Mouse (Mus musculus) midbrain, embryonic 16.5 days (tissue): ENCODE results near the gene Gpbar1. TPM values are rescaled to one million over a fixed set of nuclear protein-coding genes. Genes with fewer than 3 reads are reported as not detected.

ENCODE experiments used
- ATAC-seq: fragments of 200-750 bp; cut with Nextera tagmentation; 2 replicates; pipeline ENCODE4 v1.8.0; 2017; ENCODE audit warnings: moderate TSS enrichment
- H3K27ac ChIP-seq: fragments of 300-500 bp; sonication (generic); 2 replicates; pipeline ENCODE4 v1.5.1; 2014; ENCODE audit warnings: mild to moderate bottlenecking, low read length, mixed read lengths
- H3K27me3 ChIP-seq: fragments of 300-500 bp; sonication (generic); 2 replicates; pipeline ENCODE4 v1.6.1; 2014; ENCODE audit warnings: low read depth, low read length, mixed read lengths; ENCODE audit not compliant: control insufficient read depth, insufficient read depth
- H3K36me3 ChIP-seq: fragments of 300-500 bp; sonication (generic); 2 replicates; pipeline ENCODE4 v1.6.1; 2014; ENCODE audit warnings: mild to moderate bottlenecking, low read length, moderate library complexity, mixed read lengths; ENCODE audit not compliant: control insufficient read depth, insufficient read depth
- H3K4me1 ChIP-seq: fragments of 300-500 bp; sonication (generic); 2 replicates; pipeline ENCODE4 v1.6.1; 2014; ENCODE audit warnings: mild to moderate bottlenecking, low read length, mixed read lengths; ENCODE audit not compliant: control insufficient read depth, insufficient read depth
- H3K4me2 ChIP-seq: fragments of 300-500 bp; sonication (generic); 2 replicates; pipeline ENCODE4 v1.6.1; 2014; ENCODE audit warnings: mild to moderate bottlenecking, low read length, mixed read lengths
- H3K4me3 ChIP-seq: fragments of 300-500 bp; sonication (generic); 2 replicates; pipeline ENCODE4 v1.5.1; 2014; ENCODE audit warnings: low read depth, mild to moderate bottlenecking, low read length, moderate library complexity, mixed read lengths
- H3K9ac ChIP-seq: fragments of 300-500 bp; sonication (generic); 2 replicates; pipeline ENCODE4 v1.6.1; 2014; ENCODE audit warnings: low read depth, low read length, mixed read lengths
- H3K9me3 ChIP-seq: fragments of 300-500 bp; sonication (generic); replicated peaks from 2 replicates; pipeline ENCODE4 v1.6.1; 2014; ENCODE audit warnings: mild to moderate bottlenecking, low read length, mixed read lengths; ENCODE audit not compliant: control insufficient read depth, poor library complexity, severe bottlenecking
- WGBS: fragments of 180-500 bp; shearing (Covaris S2); extraction: QIAGEN DNeasy Blood & Tissue Kit; methylation state at CpG from one replicate; pipeline ENCODE4 v1.1.7; 2014; 5-methylcytosine and 5-hydroxymethylcytosine counted together
- polyA plus RNA-seq: library from polyadenylated mRNA; unstranded; fragments of >200 nt; fragmentation: Nextera tagmentation; extraction: Ambion mirVana; gene quantifications from 2 replicates; pipeline ENCODE4 v1.2.1, GENCODE M21; 2015

Gpbar1 gene
- polyA plus RNA-seq, 1 experiment from 2014 or later = 0.34 TPM

DNA sequence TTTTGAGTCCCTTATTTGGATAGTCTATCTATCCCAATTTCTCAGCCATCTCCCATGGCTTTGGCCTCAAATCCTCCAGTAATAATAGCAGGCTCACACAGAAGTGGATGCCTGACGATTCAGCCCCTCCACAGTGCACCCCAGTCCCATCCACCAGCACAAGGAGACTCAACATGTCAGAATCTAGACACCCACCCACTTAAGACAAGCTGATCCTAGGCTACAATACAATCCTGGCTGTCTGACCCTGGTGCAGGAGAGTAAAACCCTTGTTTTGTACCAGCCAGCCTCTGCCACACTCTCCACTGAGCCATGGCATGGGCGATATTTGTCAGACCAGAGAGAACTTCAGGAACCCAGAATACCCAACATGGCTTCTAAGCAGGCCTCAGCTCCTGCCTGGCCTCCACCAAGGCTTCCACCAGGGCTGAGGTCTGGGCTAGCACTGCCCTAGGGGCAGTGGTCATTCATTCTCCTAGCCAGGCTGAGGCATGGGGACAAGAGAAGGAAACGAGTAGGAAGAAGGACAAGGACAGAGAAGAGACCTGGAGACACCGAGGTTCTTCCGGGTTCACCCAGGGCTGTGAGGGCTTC lies 19.9 kb downstream of the Gpbar1 start:
- H3K27me3 ChIP-seq = peaks cover 7% of the 10 kb centered on the region
- H3K27ac ChIP-seq = no peak overlapping the region
- H3K4me1 ChIP-seq = peaks cover 8% of the 10 kb centered on the region; the same call in 1 of the 2 replicates
- H3K4me2 ChIP-seq = no peak overlapping the region
- WGBS = 90% methylated on average over 5 of the region's 5 CpGs
- no peaks in the 10 kb centered on the region for H3K9me3 ChIP-seq
- no peak for ATAC-seq
- H3K9ac ChIP-seq = no peak overlapping the region
- H3K36me3 ChIP-seq = no peaks in the 10 kb centered on the region; the same call in 1 of the 2 replicates
- no peak overlapping the region for H3K4me3 ChIP-seq

DNA sequence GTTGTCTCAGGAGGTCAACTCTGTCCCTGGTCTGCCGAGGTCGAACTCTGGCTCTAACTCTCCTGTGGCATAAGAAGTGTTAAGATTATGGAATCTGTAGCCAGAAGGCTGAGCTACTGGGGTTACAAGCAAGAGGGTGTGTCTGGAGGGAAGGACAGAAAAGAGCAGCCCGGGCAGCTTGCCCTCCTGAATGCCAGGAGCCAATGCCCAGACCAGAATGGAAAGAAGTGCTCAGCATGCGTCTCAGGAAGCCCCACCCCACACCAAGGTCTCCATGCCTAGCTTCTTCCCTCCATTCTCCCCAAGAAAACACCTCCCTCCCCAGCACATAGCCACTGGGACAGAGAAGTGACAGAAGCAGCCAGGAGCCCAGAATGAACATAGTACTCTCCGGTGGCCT lies 20.6 kb downstream of the Gpbar1 start:
- Histone ChIP-seq H3K4me2 (no peak overlapping the region), H3K27me3 (peaks cover 11% of the 10 kb centered on the region), H3K9me3 (no peaks in the 10 kb centered on the region), H3K27ac (no peak overlapping the region), H3K36me3 (no peaks in the 10 kb centered on the region; the same call in 1 of the 2 replicates), H3K9ac (no peak overlapping the region), H3K4me1 (peaks cover 15% of the 10 kb centered on the region), H3K4me3 (no peak overlapping the region)
- 70% methylated on average over 5 of the region's 5 CpGs for WGBS
- no peak for ATAC-seq

DNA sequence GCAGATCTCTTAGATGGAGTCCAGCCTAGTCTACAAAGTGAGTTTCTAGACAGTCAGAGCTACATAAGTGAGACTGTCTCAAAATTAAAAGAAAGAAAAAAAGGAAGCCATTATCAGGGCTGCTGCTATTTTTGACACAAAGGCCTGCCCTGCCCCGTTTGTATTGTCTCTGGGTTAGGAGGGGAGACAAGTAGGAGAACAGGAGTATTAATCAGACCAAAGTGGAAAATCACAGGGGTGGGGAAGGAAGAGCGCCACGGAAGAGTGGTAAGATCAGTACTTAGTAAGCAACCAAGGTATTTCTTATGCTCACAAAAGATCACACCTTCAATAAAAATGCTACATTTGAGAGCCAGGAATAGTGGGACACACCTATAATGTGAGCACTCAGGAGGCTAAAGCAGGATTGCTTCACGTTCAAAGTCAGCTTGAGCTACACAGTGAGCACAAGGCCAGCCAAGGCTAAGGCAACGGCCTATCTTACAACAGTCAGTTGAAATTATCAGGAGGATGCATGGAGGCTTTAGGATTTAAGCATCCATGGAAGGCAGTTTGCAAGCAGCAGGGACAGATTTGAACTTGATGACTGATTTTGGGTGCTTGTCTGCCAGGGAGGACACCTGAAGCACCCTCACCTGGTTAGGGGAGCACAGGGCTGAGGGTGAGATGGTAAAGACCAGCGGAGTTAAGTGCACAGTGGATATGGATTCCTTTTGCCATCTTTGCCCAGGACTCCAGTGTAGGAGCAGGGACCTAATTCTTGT lies 22.2 kb downstream of the Gpbar1 start:
- Histone ChIP-seq H3K4me3 (no peak overlapping the region), H3K27me3 (peaks cover 15% of the 10 kb centered on the region), H3K4me1 (peaks cover 14% of the 10 kb centered on the region), H3K9ac (no peak overlapping the region), H3K27ac (no peak overlapping the region), H3K4me2 (no peak overlapping the region), H3K36me3 (no peaks in the 10 kb centered on the region), H3K9me3 (no peaks in the 10 kb centered on the region)
- no peak for ATAC-seq
- 82% methylated on average over 6 of the region's 6 CpGs for WGBS

GRCm38 (mm10) chr1:74302229-74302628 lies 23.9 kb downstream of the Gpbar1 start:
- Histone ChIP-seq H3K27me3 (peaks cover 15% of the 10 kb centered on the region), H3K9ac (no peak overlapping the region), H3K4me3 (no peak overlapping the region), H3K4me1 (peaks cover 9% of the 10 kb centered on the region), H3K27ac (no peak overlapping the region), H3K4me2 (no peak overlapping the region), H3K9me3 (no peaks in the 10 kb centered on the region), H3K36me3 (no peaks in the 10 kb centered on the region)
- no peak for ATAC-seq
- 94% methylated on average over 7 of the region's 7 CpGs for WGBS

GRCm38 (mm10) chr1:74302835-74303234 lies 24.5 kb downstream of the Gpbar1 start:
- WGBS = 90% methylated on average over 2 of the region's 2 CpGs

DNA sequence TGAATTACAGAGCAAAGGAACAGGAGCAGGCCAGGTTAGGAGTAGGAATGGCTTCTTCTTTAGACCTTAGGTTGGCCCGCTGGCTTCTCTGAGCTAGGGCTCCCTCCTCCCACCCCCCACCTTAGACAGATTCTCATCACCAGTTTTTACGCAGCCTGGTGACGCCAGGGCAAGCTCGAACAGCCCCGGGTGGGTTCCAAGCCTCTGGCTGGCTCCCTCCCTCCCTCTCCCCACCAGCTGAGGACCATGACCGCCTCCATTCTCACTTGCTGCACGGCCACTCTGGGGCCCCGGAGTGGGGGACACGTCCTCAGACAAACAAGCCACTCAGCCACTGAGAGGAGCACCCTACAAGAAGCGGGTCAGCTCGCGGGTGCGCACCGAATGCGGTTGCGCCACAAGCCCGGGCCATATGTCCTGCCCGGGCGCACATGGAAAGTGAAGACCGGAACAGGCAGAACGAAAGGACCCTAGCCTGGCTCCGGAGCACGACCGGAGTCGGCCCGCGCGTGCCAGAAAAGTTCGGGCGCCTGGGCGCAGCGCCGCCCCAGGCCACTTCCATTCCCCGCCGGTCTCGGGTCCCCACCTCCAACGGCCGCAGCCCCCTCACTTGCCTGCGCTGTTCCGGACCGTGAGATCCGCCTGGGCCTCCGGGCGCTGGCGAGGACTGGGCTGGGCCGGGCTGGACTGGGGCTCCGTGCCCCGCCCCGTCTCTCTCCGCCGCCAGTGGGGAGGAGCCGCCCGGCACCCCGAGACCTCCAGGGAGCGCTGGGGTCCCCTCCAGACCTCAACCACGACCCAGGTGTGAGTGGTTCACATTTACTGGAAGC lies 25.4 kb downstream of the Gpbar1 start:
- ATAC-seq = peak; percentile 81
- Histone ChIP-seq H3K36me3 (no peaks in the 10 kb centered on the region), H3K4me3 (peak overlapping the region; percentile 39), H3K27ac (peak overlapping the region; percentile 38), H3K4me1 (peaks cover 9% of the 10 kb centered on the region), H3K27me3 (peaks cover 15% of the 10 kb centered on the region), H3K4me2 (peak overlapping the region; percentile 70), H3K9ac (peak overlapping the region; percentile 56), H3K9me3 (no peaks in the 10 kb centered on the region)
- WGBS = 1% methylated on average over 56 of the region's 56 CpGs

More at GRCm38 (mm10) chr1:74302835-74303234, 24.5 kb downstream of the Gpbar1 start:
- no peak overlapping the region for H3K9ac ChIP-seq
- no peak overlapping the region for H3K4me3 ChIP-seq
- ATAC-seq = no peak
- no peak overlapping the region; the same call in 1 of the 2 replicates for H3K4me2 ChIP-seq
- H3K36me3 ChIP-seq = no peaks in the 10 kb centered on the region
- H3K27ac ChIP-seq = no peak overlapping the region
- no peaks in the 10 kb centered on the region for H3K9me3 ChIP-seq
- peaks cover 9% of the 10 kb centered on the region for H3K4me1 ChIP-seq
- peaks cover 15% of the 10 kb centered on the region for H3K27me3 ChIP-seq

GRCm38 (mm10) chr1:74304339-74304790 lies 26.0 kb downstream of the Gpbar1 start:
- no peaks in the 10 kb centered on the region for H3K9me3 ChIP-seq
- 14% methylated on average over 12 of the region's 12 CpGs for WGBS
- peaks cover 9% of the 10 kb centered on the region for H3K4me1 ChIP-seq
- H3K9ac ChIP-seq = peak overlapping the region; percentile 56
- ATAC-seq = no peak
- peak overlapping the region; percentile 39 for H3K4me3 ChIP-seq
- peaks cover 15% of the 10 kb centered on the region for H3K27me3 ChIP-seq
- no peak overlapping the region for H3K27ac ChIP-seq
- H3K4me2 ChIP-seq = peak overlapping the region; percentile 70
- no peaks in the 10 kb centered on the region for H3K36me3 ChIP-seq

GRCm38 (mm10) chr1:74304946-74305345 lies 26.6 kb downstream of the Gpbar1 start:
- 82% methylated on average over 4 of the region's 4 CpGs for WGBS
- Histone ChIP-seq H3K36me3 (no peaks in the 10 kb centered on the region), H3K4me2 (no peak overlapping the region), H3K4me3 (no peak overlapping the region), H3K27ac (no peak overlapping the region), H3K4me1 (peaks cover 9% of the 10 kb centered on the region), H3K9me3 (no peaks in the 10 kb centered on the region), H3K9ac (no peak overlapping the region), H3K27me3 (peaks cover 15% of the 10 kb centered on the region)
- ATAC-seq = no peak
